Mouse (Mus musculus) lung, postnatal 0 days (tissue): Measurements from ENCODE around the gene Cdkal1.

Experiments
- CTCF ChIP-seq: IDR thresholded peaks from 2 replicates; pipeline ENCODE4 v1.5.1; 2016; ENCODE audit warnings: antibody characterized with exemption, mild to moderate bottlenecking
- EP300 ChIP-seq: IDR thresholded peaks from 2 replicates; pipeline ENCODE4 v1.6.1; 2016; ENCODE audit warnings: antibody characterized with exemption, mild to moderate bottlenecking, control low read depth

GRCm38 (mm10) chr13:29670626-29671025, 184.8 kb downstream of the Cdkal1 start:
- no peak for TF ChIP-seq CTCF
- no peak for TF ChIP-seq EP300
